Mouse (Mus musculus) common myeloid progenitor, adult 5-6 weeks (primary cell): ENCODE data around the gene Helz. TPM values are rescaled to one million over a fixed set of nuclear protein-coding genes. Genes with fewer than 3 reads are reported as not detected.
"Not testable (repeated sequence)": the region's sequence is repeated elsewhere in the genome, so short reads cannot be mapped to it uniquely, and the experiment has no call there.

Experiments used
- ATAC-seq: replicated peaks from 2 replicates; pipeline ENCODE4 v1.8.0; 2016; ENCODE audit warnings: low read depth, mild to moderate bottlenecking, moderate TSS enrichment, inconsistent platforms; ENCODE audit not compliant: poor library complexity, severe bottlenecking
- total RNA-seq: library from RNA; stranded (forward); fragments of 200-1000, 187-1606 nt; gene quantifications from 2 replicates; pipeline ENCODE4 v1.2.3, GENCODE M21; 2017

The Helz gene
- total RNA-seq, 1 experiment from 2014 or later = 35.9 TPM

GRCm38 (mm10) chr11:107546667-107547301 is 946 bp upstream of the Helz start:
- ATAC-seq = no peak

DNA sequence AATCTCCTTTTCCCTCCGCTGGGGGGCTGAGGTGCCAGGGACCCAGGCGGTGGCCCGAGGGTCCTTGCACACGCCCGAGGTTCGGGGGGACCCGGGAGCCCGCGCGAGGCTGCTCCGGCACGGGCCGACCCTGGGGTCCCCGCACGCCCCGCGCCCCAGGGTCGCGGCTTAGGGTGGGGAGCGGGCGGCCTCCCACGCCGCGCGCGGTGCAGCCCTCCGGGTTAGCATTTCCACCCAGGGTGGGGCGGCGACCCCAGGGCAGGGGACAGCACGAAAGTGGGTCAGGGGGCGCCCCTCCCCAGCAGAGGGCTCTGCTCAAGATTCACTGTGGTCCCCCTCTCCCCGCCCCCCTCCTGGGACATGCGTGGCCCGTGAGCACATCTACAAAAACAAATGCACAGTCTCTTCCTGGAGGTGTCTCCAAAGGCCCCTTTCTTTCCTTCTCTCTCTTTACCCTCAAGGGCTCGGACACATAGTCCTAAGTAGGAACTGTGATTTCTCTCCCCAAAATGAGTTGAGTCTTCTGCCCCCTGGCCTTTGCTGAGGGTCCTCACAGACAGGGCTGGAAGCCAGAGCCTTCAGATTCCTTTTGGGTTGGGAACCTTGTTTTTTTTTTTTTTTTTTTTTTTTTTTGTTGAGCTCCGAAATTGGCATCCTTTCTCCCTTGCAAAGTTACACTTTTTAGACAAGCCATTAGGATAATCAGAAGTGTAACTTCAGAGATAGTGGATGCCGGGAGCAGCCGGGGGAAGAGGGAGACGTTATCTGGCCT is 660 bp downstream of the Helz start:
- peak; percentile 10; the same call in 1 of the 2 replicates for ATAC-seq

GRCm38 (mm10) chr11:107559874-107560273 is 12.1 kb downstream of the Helz start:
- no peak for ATAC-seq

DNA sequence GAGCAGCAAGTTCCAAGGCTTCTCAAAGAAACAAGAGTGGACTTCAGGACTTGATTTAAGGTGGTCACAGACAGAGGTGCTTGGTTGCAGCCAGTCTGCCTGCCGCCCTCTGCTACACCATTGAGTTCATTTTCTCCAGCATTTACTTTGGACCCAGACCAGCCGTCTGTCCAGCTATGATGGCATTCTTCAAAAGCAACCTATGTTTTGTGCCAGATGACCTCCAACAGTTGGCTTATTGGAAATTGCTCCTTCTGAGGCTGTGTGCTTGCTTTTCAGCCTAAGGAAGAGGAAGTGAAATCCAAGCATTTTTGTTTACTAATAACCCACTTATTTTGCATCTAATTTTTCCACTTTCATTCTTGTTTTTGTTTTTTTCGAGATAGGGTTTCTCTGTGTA is 19.7 kb downstream of the Helz start:
- no peak for ATAC-seq

- ATAC-seq = no peak
Measured at GRCm38 (mm10) chr11:107568466-107568995, 20.8 kb downstream of the Helz start.

GRCm38 (mm10) chr11:107570891-107571290 is 23.2 kb downstream of the Helz start:
- ATAC-seq = not testable (repeated sequence)

DNA sequence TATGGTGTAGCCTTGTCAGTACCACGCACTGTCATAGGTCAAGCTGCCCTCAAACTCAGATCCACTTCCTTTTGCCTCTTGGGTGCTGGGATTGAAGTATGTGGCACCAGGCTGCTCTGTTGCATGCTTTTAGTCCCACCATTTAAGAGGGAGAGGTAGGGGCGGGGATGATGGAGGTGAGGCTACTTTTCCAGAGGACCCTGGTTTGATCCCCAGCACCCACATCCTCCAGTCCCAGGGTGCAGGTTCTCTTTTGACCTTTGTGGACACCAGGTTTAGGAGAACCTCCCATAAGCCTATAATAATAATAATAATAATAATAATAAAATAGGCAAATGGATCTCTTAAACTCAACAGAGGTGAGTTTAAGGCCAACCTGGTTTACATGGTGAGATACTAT is 23.6 kb downstream of the Helz start:
- no peak for ATAC-seq

DNA sequence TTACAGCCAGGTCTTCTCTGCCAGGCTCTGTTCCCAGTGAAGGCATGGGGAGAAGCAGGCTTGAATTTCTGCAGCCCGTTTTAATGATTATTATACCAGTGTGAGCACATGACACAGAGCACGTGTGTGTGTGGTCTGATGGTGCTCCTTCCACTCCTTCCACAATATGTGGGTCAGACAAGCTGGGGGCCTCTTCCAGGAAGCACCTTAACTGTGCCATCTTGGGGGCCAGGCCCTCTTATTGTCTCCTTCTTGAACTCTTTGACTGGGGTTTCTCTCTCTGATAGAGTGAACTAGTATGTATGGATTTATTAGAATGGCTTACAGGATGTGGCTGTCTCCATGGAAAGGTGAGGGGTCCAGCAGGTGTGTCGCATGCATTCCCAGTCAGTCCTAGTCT is 24.8 kb downstream of the Helz start:
- no peak for ATAC-seq

DNA sequence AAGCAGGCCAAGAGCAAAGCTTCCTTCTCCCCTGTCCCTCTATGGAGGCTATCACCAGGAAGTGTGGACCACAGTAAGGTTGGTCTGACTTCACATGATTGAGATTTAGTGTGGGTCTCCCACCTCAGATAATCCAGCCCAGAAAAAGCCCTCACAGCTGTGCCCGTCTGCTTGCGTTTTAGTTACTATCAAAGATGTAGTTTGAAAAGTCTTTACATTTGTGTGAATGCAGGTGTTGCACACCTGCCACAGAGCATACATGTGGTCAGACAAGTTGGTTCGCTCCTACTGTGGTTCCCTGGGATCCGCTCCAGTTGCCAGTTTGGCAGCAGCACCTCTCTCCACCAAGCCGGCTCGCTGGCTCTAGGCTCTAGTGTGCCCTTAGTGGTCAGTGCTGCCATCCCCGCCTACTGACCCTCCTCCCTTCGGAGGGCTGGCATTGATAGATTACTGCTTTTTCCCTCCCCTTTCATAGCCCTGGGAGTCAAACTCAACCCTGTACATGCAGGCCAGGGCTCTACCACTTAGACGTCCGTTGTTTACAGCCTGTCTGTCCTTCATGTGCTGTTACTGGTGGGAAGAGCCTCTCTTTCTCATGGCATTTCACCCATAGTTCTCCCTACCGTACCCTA is 25.4 kb downstream of the Helz start:
- ATAC-seq = no peak

DNA sequence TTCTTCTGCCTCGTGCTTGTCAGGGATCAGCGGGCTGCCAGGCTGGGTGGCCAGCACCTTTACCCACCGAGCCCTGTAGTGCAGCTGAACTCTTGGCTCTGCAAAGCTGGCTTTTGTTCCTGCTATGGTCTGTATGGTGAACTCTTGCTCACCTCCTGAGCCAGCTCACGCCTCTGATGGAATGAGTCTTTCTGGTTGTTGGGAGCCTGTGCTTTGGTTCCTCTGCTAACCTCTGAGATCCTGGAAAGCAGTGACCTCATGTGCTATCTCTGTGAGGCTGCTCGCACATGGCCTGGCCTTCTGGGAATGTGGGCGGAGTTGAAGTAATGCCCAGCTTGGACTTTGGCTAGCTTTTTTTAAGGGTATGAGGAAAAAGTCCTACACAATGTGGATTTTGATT is 26.1 kb downstream of the Helz start:
- 0 out of 2 replicates have a peak, but pooled peaks have one; percentile 11 for ATAC-seq

- ATAC-seq = no peak
Measured at GRCm38 (mm10) chr11:107574811-107575705, 27.3 kb downstream of the Helz start.

DNA sequence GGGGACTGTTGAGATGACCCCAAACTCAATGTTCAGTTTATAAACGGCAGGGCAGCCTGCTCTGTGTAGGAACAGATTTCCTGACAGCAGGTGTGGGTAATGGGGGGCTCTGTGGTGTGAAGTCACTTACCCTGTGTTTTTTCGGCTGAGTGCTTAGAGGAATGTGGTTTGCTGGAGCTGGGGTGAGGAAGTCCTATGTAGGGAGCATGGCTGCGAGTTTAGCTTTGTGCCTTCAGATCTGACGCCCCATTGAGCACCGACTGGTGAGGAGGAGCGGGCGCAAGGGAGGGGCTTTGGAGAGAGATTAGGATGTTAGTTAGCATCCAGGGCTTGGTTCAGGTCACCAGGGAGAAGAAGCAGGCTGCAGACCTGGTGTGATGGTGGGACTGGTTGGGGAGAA is 28.5 kb downstream of the Helz start:
- ATAC-seq = no peak

DNA sequence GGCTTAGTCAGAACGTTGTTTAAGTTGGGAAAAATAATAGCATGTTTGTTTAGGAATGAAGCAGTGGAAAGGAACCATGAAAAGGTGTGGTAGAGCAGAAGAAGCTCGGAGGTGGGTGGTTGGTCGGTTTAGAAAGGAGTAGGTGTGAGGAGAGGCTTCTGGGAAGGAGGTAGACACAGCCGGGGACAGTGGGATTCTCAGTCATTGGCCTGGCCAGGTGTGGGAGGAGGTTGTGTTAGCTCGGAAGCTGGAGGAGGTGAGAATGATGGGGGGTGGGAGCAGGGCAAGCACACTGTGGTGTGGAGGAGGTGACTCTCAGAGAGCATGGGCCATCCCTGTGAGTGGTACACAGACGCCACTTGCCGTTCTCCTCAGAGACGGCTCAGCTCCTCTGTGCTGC is 29.7 kb downstream of the Helz start:
- ATAC-seq = no peak

- ATAC-seq = no peak
Measured at GRCm38 (mm10) chr11:107578226-107578625, 30.5 kb downstream of the Helz start.

DNA sequence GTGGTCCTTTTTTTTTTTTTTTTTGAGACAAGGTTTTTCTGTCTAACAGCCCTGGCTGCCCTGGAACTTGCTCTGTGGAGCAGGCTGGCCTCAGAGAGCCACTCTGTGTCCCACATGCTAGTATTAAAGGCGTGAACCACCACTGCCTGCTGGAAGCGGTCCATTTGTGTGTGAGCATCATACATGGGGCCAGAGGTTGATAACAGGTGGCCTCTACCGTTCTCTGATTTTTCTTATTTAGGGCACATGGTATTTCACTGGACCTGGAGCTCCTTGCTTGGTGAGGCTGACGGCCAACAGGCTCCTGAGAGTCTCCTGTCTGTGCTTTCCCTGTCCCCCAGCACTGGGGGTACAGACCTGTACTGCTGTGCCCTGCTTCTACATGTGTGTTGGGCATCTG is 33.1 kb downstream of the Helz start:
- no peak for ATAC-seq

GRCm38 (mm10) chr11:107584660-107585451 is 37.1 kb downstream of the Helz start:
- ATAC-seq = peak; percentile 96

DNA sequence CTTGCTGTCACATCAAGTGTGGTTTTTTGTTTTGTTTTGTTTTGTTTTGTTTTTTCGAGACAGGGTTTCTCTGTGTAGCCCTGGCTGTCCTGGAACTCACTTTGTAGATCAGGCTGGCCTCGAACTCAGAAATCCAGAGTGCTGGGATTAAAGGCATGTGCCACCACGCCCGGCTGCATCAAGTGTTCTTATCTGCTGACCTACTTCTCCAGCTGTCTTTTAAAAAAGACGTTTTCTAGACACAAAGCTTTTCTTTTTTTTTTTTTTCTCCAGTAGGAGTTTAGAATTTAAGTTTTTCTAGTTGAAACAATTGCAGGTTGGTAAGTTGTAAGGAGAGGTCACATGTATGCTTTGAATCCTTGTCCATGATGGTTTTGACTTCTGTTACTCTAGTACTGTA is 38.4 kb downstream of the Helz start:
- ATAC-seq = not testable (repeated sequence)

DNA sequence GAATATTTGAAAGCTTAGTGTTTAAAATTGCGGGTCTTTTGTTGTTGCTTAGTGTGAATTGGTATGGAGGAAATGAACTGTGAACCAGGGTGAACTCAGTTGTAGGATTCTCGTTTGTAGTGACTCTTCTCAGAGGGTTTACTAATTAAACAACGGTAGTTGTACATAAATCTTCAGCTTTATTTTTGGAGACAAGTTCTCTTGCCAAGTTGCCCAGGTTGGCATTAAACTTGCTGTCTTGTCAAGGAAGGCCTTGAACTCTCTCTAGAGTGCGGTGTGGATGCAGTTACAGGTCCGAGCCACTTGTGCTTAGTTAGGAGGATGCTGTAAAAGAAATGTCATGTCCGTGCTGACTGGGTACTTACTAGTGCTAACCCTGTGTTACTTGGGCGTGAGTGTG is 39.4 kb downstream of the Helz start:
- no peak for ATAC-seq

- no peak for ATAC-seq
Measured at GRCm38 (mm10) chr11:107592575-107592974, 44.8 kb downstream of the Helz start.
